Mouse (Mus musculus): Measurements from ENCODE around the gene Syt2.

Syt2 gene

DNA sequence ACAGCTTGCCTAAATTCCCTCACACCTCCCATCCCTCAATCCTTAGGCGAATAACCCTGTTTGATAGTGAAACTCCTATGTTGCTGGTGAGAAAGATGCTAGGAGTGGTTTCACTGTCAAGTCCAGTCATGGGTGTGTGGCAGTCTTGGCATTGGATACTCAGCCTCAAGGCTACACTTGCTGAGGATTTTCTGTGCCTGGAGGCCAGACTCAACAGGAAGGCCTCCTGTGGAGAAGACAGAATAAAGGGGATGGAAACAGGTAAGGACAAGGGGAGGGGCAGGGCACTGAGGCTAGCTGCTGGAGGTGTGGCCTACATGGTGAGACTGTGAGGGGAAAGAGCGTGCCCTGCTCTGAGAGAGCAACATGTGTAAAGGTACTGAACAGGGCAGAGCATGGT is 60.1 kb downstream of the Syt2 start:
- DNase-seq (ENCODE audit: low spot score) = no peak

DNA sequence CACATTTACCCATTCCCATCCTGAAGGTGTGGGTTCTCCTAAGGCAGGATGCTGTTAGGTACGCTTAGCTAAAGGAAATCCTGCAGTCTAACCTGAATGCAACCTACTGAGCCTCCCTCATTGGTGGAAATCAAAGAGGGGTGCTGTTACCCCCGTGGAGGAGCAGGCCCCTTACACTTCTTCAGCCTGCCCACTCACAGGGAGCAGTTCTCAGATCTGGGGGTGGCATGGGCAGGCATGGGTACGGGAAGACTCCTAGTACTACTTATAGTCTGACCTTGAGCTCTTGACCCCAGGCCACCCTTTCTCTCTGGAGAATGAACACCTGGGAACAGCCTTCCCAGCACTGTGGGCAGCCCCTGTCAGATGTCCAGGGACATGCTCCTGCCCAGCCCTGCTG is 61.0 kb downstream of the Syt2 start:
- no peak for DNase-seq (ENCODE audit: low spot score)

DNA sequence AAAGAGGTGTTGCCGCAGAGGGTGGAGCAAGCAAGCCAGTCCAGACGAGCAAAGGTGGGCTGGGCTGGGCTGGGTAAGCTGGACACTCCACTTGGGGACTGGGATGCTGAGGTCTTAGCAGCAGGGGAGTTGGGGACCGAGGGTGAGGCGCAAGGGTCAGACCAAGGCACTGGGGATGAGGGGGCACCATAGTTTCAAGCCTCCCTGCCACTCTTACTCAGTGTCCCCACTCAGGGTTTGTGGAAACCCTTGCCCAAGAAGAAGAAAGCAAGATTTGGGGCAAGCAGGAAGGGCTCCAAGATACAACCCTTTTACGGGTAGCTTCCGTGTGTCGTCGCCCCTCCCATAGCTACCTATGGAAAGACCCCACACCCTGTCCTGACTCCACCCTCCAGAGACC is 61.8 kb downstream of the Syt2 start:
- DNase-seq (ENCODE audit: low spot score) = no peak

DNA sequence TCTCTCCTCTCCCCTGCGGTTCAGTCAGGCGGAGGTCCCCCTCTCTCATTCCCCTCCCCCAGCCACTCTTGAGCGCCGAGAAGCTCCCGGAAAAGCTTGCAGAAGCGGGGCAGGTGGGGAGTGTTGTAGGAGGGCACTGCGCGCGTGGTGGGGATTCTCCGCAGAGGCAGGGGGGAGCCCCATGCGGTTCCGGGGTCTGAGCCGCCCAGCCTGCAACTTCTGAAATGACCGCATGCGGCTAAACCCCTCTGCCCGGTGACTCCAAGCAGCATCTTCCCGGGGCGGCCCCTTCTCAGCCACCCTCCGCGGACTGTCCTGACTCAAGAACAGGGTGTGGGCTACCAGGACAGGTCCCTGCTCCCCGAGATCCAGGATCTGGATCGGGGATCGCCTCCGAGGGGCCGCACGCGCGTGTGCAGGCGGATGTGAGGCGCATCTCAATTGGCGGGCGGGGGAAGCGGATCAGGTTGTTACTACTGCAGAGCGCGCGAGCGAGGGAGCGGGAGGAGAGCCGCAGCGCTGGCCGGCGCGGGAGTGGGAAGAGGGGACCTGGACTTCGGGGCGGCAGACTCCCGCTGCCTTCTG is 62.4 kb downstream of the Syt2 start:
- DNase-seq (ENCODE audit: low spot score) = no peak

DNA sequence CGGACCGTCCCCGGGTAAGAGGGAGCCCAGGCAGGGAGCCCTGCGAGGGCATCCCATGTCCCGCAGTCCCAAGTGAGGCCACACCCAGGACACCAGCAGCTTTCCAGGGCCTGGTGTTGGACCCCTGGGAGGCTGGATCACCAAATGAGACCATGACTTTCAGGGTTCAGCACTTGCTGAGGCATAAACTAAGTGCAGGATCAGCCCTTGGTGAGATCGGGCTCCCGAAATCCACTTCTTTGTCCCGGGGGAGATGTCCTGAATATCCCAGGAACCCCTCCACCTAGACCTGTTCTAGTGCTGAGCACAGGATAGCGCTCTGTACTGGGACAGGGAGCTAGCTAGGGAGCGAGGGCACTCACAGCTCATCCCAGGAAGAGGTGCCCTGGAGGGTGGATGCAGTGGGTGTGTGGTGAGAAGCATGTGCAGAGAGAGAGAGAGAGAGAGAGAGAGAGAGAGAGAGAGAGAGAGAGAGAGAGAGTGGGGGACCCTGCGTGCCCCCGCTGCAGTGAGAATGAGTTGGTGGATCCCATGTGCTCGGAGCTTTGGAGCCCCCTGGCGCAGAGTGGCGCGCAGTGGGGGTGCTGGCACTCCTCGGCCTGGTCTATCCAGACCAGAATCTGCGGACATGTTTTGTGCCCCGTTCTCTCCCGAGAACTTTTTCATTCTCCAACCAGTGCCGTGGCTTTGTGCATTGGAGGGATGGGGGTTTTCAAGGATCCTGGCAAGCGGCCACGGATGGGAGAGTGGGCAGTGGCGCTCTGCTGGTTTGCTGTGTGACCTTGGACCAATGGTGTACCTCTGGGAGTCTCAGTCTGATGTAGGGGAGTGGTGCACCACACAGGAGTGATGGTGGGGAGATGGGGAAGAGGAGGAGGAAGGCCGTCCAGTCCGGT is 63.2 kb downstream of the Syt2 start:
- no peak for DNase-seq (ENCODE audit: low spot score)

DNA sequence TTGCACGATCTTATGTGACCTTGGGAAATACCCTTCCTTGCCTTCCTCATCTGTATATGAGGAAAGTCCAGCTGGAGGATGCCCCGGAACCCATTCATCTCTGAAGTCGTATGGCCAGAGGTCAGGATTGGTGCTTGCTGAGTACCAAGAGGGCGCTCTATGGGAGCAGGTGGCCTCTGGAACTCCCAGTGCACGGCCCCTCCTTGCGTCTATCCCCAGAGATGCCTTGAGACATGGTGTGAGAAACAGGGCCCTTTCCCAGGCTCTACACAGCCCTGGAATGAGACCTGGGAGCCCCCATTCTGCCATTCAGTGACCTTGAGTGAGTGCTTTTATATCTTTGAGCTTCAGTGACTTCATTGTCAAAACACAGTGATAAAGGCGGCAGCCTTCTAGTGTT is 64.6 kb downstream of the Syt2 start:
- DNase-seq (ENCODE audit: low spot score) = no peak

DNA sequence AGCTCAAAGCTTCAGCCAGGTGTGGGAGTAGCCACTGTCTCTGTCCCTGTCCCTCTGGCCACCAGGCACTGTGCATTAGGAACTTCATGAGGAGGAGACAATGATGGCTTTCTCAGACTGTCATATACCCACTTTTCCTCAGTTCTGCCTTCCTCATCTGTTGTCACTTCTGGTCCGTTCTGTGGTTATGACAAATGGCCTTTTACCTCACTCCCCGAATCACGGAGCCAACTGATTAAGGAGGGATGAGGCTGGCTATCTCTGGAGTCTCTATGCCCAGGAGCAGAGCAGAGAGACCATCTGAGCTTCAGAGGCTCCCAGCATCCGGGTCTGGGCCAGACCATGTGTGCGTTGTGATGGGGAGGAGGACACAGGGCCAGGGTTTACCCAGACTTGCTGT is 65.2 kb downstream of the Syt2 start:
- no peak for DNase-seq (ENCODE audit: low spot score)

DNA sequence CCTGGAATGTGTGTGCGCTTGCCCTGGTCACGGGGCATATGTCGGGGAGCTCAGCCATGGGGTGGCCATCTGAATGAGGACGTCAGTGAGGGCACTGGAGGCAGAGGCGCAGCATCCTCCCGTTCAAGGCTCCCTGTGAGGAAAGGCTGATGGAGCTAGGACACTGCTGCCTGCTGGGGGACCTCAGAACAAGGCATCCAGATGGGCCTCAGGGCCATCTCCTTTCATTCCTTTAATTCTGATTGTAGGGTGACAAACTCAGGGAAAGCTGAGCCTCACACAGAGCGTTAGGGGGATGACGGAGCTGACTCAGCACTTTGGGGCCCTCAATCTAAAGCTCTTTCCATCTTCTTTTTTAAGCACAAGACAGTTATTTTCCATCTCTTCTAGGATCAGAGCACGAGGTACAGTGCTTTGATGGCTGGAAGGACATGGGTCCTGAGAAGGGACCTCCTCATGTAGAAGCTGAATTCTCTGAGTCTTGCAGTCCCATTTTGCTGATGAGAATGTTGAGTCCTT is 66.4 kb downstream of the Syt2 start:
- DNase-seq (ENCODE audit: low spot score) = no peak

DNA sequence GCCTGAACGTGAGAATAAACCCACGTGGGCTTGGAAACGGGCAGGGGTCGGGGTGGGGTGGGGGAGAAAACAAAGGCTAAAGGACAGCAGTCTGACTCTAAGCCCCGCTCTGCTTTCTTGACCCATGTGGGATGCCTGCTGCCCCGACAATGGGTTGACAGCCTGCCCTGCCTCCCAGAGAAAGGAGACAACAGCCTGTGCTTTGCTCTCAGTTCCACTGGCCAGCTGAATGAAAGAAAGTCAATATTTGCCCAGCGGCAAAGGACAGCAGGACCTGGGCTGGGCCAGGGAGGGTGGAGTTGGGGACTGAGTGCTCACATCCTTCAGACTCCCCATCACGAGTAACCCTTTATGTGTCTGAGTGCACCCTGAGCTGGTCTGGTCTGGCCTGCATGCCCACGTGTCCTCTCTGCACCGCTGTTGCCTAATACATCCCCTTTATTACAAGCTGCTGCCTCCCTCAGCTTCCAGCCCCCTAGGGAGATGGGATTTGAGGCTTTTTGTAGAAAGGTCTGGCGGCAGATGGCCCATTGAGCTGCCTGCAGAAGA is 67.0 kb downstream of the Syt2 start:
- DNase-seq (ENCODE audit: low spot score) = no peak

DNA sequence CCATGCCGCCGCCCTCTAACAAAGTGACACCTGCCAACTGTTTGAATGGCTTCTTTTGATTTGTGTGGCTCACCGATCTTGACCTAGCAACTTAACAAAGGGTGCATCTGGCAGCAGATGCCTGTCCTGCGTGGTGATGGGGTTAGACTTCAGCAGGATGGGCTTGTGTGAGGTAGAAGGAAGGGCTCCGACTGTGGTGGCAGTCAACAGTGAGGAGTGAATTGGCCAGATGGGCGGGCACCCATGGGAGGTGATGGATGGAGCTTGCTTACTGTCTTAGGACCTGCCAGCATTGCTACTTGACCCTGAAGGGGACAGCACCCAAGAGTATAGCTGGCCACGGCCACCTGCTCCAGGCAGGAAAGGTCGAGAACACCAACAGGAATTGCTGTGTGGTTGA is 67.7 kb downstream of the Syt2 start:
- DNase-seq (ENCODE audit: low spot score) = no peak

DNA sequence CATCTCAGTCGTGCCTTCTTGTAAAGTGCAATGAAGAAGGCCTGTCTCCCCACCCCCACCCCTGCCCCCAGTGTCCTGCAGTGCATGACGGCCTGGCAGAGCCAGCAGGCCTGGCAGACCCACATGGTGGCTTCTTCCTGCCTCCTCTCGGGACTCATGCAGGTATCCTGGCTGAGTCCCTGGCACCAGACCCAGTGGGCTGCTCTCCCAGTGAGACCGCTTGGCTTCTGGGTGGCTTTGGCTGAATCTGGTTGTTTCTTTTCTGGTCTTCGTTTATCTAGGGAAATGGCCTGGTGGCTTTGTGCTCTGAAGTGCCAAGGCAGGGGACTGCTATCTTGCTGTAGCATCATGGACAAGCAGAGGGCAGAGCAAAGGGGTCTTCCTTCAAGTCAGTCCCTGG is 68.6 kb downstream of the Syt2 start:
- no peak for DNase-seq (ENCODE audit: low spot score)

DNA sequence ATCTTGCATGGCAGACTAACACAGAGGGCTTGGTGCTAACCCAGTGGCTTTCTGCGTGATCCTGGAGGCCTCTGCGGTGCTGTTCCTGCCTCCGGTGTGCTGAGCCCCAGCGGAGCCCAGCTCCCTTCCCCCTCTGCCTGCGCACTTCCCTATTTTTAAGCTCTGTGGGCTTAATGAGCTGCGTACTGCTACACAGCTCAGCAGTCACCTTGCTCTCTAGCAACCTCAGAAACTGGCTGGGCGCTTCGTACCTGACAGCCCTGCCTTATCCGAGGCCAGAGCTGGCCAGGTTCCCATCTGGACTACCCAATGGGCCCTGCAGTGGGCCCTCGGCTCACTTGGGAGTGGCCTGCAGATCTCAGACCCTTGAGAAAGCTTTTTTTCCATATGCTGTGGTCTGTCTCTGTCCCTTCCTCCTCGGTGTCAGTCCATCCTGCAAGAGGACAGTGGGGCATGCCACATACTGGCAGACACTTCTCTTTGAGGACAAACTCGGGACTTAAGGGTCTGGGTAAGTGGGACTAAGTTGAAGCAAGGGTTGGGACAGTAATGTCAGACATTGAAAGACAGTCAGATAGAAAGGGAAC is 73.3 kb downstream of the Syt2 start:
- no peak for DNase-seq (ENCODE audit: low spot score)

DNA sequence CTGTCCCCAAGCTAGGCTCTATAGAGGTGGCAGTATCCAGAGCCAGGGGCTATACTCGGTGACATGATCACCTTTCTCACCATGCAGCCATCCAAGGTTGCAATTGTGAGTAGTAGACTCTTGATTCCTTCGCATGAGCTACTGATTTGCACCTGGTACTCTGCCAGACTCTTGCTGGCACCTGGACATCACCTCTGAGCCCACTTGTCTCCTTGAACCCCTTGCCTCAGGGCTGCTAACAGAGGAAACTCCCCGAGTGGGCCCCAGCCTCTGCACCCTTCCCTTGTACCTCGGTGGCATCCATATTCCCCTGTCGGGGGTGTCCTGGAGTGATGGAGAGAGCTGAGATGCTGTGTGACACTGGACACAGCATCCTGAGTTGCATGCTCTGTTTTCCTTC is 75.0 kb downstream of the Syt2 start:
- no peak for DNase-seq (ENCODE audit: low spot score)

DNA sequence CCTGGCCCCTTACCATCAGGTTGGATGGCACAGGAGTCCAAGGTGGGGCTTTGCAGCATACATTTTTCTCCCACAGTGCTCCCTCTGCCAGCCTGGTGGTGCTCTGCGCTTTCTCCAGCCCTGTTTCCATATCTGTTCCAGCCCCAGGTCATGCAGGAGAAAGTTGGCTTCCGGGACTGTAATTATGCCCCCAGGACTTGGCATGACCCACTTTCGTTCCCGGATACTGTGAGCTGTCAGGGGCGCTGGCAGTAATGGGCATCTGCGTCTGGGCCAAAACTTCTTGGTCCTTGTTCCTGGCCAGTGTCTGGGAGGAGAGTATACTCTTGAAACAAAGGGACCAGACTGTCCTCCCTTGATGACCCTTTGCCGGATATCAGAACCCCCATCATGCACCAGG is 76.4 kb downstream of the Syt2 start:
- DNase-seq (ENCODE audit: low spot score) = no peak

DNA sequence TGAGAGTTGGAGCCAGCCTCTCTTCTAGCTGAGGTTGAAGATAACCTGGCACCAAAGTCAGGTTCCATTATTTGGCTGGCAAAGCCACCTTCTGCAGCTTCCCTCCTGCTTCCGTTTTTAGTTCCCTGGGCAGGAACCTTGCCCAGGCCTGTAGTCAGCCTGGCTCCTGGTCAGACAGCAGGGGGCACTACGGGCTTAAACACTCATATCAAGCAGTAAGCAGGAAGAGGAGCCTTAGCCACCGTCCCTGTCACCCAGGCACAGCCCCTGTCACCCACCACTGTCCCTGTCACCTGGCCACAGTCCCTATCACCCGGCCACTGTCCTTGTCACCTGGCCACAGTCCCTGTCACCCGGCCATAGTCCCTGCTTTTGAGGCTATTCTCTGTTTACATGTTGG is 78.8 kb downstream of the Syt2 start:
- DNase-seq (ENCODE audit: low spot score) = peak; percentile 66

DNA sequence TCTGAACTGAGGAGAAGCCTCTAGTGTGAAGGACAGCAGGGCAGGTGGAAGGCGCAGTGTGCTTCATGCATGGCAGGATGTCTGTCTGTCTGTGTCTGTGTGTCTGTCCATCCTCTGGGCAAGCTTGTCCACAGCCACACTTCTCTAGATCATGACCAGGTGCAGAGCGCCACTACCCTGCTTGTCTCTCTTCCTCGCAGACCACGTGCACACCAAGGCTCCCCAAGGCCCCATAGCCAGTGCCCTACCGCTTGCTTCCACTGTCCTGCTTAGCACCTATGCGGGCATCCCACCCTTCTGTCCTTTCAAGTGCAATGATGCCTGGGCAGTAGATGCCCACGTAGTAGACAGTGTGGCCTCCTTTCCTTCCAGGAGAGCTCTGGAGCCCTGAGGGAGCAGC is 80.0 kb downstream of the Syt2 start:
- no peak for DNase-seq (ENCODE audit: low spot score)

DNA sequence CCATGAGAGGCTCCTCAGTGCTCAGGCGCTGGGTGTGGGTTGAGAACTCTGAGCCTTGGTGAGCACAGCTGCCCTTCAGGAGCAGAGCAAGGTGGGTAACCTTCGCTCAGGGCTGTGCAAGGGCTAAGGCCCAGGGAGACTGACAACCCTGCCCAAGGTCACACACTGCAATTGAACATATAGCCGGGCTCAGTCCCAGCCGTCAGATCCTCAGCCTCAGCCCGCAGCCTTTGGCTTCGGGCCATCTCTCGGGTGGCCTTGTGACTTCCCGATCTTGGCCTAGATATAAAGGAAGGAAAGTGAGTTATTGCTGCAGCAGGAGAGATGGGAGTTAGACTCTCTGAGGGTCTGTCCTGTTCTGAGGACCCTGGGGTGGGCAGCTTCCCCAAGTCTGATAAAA is 80.8 kb downstream of the Syt2 start:
- DNase-seq (ENCODE audit: low spot score) = no peak

DNA sequence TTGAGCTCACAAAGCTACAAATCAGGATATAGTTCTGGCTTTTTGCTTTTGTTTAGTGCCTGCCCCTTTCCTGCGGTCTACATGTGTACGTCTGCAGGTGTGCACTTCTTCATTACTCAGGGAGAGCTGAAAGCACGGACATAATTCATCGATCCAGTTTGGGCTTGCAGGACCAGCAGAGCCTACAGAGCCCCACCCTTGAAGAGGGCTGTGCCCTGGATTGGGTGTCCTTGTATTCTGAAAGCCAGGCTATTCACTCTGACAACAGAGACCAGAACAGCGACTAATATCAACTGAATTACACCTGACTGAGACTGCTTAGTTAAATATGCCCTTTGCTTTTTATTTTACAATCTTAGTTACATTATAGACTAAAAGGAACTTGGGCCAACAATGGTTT is 87.2 kb downstream of the Syt2 start:
- DNase-seq (ENCODE audit: low spot score) = no peak

DNA sequence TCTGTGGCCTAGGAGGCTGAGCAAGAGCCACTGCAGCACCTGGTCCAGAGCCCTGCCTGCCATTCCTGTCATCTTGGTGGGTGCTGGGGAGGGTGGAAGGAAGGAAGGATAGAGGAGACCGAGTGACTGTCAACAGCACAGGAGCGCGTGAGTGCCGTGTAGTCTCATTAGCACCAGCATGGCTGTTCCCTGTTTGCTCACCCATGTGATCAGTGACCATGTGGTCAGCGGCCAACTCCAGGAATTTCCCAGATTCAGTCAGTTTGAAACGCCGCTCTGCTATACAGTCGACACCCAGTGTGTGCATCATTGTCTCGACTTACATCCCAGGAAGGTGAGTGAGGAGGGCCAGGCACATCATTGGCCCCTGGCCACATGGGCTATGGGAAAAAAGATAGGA is 91.0 kb downstream of the Syt2 start:
- no peak for DNase-seq (ENCODE audit: low spot score)

DNA sequence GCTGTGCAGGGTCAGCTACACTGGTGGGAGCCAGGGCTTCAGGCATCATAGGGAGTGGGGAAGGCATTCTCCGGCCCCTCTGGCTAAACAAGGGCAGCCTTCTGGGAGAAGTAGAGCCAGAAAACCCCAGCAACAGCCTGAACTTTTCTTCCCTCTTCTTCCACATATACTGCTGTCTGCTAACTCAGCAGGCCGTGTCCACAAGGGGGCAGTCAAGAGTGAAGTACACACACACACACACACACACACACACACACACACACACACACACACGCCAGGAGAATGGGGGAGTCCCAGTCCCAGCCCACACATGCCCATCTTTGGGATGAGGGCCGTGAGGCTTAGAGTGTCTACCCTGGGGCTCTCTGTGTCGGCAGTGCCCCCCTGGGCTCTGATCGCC is 95.0 kb downstream of the Syt2 start:
- DNase-seq (ENCODE audit: low spot score) = no peak

DNA sequence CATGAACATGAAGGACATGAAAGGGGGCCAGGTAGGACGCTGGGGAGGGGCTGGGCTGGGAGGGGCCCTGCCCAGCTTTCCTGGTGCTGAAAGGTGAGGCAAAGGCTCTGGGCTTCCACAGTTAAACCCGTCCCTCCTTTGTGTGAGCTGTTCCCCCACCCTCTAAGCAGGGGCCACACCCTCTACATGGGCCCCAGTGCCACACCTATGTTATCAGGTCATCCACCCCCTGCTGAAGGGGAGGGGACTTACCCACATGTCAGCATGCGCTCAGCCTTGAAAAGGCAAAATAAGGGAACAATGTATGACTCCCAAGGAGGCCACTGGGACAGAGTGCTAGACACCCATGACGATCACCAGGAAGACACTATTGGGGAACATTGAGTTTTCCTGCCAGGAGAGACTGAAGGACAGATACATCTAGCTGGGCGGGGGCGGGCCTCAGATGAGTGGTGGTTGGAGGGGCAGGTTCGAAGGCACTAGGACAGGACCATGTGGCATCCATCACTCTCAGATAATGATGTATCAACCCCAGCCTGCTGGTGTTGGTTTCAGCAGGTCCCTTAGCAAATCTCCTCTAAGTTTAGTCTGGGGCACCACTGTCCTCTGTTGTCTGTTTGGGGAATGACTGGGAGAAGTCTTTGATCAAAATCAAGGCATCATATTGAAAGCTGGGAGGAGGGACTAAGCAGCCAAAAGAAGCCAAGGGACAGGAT is 95.6 kb downstream of the Syt2 start:
- no peak for DNase-seq (ENCODE audit: low spot score)

DNA sequence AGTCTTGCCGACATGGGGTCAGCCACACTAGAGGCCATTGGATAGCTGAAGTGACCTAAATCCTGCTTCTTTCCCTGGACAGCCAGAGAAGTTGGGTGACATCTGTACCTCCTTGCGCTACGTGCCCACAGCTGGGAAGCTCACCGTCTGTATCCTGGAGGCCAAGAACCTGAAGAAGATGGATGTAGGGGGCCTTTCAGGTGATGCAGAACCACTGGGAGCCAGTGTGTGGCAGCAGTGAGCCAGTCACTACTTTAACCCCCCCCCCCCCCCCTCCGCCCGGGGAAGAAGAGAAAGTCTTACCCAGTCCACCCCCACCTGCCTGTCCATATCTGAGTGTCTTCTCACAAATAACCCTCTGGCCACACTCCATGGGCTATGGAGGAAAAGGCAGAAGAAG is 99.2 kb downstream of the Syt2 start:
- DNase-seq (ENCODE audit: low spot score) = peak; percentile 31
